Mouse (Mus musculus) intestine, embryonic 15.5 days (tissue): ENCODE results near the gene Gpatch1. TPM values are rescaled to one million over a fixed set of nuclear protein-coding genes. Genes with fewer than 3 reads are reported as not detected.

Experiments used
- ATAC-seq: fragments of 200-750 bp; cut with Nextera tagmentation; 2 replicates; pipeline ENCODE4 v1.8.0; 2017; ENCODE audit warnings: moderate TSS enrichment, moderate library complexity
- H3K27ac ChIP-seq: fragments of 300-500 bp; sonication (generic); 2 replicates; pipeline ENCODE4 v1.5.1; 2015; ENCODE audit warnings: mild to moderate bottlenecking, inconsistent platforms
- H3K27me3 ChIP-seq: fragments of 300-500 bp; sonication (generic); replicated peaks from 2 replicates; pipeline ENCODE4 v1.6.1; 2015; ENCODE audit warnings: inconsistent platforms
- H3K36me3 ChIP-seq: fragments of 300-500 bp; sonication (generic); 2 replicates; pipeline ENCODE4 v1.6.1; 2015; ENCODE audit warnings: inconsistent platforms
- H3K4me1 ChIP-seq: fragments of 300-500 bp; sonication (generic); replicated peaks from 2 replicates; pipeline ENCODE4 v1.6.1; 2015; ENCODE audit warnings: inconsistent platforms
- H3K4me2 ChIP-seq: fragments of 300-500 bp; sonication (generic); replicated peaks from 2 replicates; pipeline ENCODE4 v1.6.1; 2015; ENCODE audit warnings: mild to moderate bottlenecking, inconsistent platforms
- H3K4me3 ChIP-seq: fragments of 300-500 bp; sonication (generic); replicated peaks from 2 replicates; pipeline ENCODE4 v1.5.1; 2015; ENCODE audit warnings: inconsistent platforms
- H3K9ac ChIP-seq: fragments of 300-500 bp; sonication (generic); 2 replicates; pipeline ENCODE4 v1.6.1; 2015; ENCODE audit warnings: inconsistent platforms
- H3K9me3 ChIP-seq: fragments of 300-500 bp; sonication (generic); 2 replicates; pipeline ENCODE4 v1.6.1; 2016; ENCODE audit warnings: inconsistent platforms
- WGBS: fragments of 180-500 bp; shearing (Covaris S2); methylation state at CpG from one replicate; pipeline ENCODE4 v1.1.7; 2015; 5-methylcytosine and 5-hydroxymethylcytosine counted together
- polyA plus RNA-seq: library from polyadenylated mRNA; unstranded; fragments of >200 nt; fragmentation: Nextera tagmentation; extraction: Ambion mirVana; gene quantifications from 2 replicates; pipeline ENCODE4 v1.2.1, GENCODE M21; 2015

Gpatch1 gene
- polyA plus RNA-seq, 1 experiment from 2014 or later: 14.8 TPM

DNA sequence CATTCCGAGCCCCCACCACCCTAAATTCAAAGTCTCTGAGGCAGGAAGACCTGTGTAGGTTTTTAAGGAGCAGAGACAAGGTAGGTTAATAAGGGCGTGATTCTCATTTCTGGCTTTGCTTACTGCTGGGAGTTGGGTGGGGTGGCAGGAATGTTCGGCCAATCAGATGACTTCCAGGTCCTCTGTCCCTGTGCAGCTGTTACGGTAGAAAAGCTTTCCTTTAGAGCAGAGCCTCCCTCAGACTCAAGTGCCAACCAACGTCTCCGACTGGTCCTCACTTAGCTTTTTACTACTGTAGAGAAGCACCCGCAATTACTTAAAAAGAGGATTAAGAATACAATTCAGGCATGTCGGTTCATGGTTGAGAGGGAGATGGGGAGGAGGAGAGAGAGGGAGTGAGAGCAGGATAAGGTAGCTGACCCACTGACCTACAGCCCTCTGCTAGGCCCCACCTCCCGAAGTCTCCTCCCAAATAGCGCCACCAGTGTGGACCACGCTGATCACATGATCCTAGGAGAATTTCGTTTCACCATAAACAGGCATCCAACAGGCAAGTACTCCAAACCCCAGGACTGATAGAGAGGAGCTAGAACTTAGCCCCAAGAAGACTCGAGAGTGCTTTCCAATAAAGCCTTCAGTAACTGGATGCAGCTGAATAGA, 85.3 kb downstream of the Gpatch1 start:
- no peak for ATAC-seq
- H3K4me1 ChIP-seq: peaks cover 7% of the 10 kb centered on the region
- H3K9ac ChIP-seq: no peak overlapping the region
- H3K4me2 ChIP-seq: no peak overlapping the region
- 35% methylated on average over 13 of the region's 13 CpGs for WGBS
- H3K9me3 ChIP-seq: no peaks in the 10 kb centered on the region
- no peaks in the 10 kb centered on the region for H3K27me3 ChIP-seq
- H3K4me3 ChIP-seq: no peak overlapping the region
- no peaks in the 10 kb centered on the region for H3K36me3 ChIP-seq
- no peak overlapping the region for H3K27ac ChIP-seq

DNA sequence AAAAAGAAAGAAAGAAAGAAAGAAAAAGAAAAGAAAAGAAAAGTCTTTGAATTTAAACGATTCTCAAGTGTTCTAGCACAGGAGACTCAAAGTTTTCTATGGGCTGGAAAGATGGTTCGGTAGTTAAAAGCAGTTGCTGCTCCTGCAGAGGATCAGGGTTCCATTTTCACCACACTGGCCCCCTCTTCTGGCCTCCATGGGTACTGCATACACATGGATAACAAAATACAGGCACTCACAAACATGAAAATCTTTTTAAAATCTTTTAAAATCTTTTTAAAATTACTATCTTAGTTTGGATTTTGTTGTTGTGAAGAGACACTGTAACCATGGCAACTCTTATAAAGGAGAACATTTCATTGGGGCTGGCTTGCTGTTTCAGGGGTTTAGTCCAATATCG, 87.9 kb downstream of the Gpatch1 start:
- H3K9me3 ChIP-seq: no peaks in the 10 kb centered on the region
- no peaks in the 10 kb centered on the region for H3K36me3 ChIP-seq
- H3K27me3 ChIP-seq: no peaks in the 10 kb centered on the region
- no peak overlapping the region for H3K9ac ChIP-seq
- no peak overlapping the region for H3K4me2 ChIP-seq
- no peak for ATAC-seq
- peaks cover 5% of the 10 kb centered on the region; the same call in 1 of the 2 replicates for H3K4me1 ChIP-seq
- H3K4me3 ChIP-seq: no peak overlapping the region
- H3K27ac ChIP-seq: no peak overlapping the region
- 68% methylated on average over 3 of the region's 3 CpGs for WGBS

Other genes starting within 250 kb of the Gpatch1 start
- gene Cebpa, start 199.1 kb downstream of the Gpatch1 start, polyA plus RNA-seq: 13.9 and 14.1 TPM in 2 replicates
- 1.6 and 1.7 TPM in 2 replicates for gene Slc7a10, start 132.1 kb downstream of the Gpatch1 start, polyA plus RNA-seq
- 4.0 and 5.1 TPM in 2 replicates for gene Lrp3, start 102.9 kb downstream of the Gpatch1 start, polyA plus RNA-seq
- 73.2 and 74.7 TPM in 2 replicates for gene Rhpn2, start 15.7 kb upstream of the Gpatch1 start, polyA plus RNA-seq
- gene Faap24, start 78.4 kb upstream of the Gpatch1 start, polyA plus RNA-seq: 22.0 and 22.7 TPM in 2 replicates
- 43.2 and 45.8 TPM in 2 replicates for gene Cep89, start 78.6 kb upstream of the Gpatch1 start, polyA plus RNA-seq
- 65.1 and 69.8 TPM in 2 replicates for gene Slc7a9, start 130.4 kb upstream of the Gpatch1 start, polyA plus RNA-seq
- gene Tdrd12, start 219.3 kb upstream of the Gpatch1 start, polyA plus RNA-seq: 0.57 and 1.2 TPM in 2 replicates
- 122 and 129 TPM in 2 replicates for gene Nudt19, start 237.9 kb upstream of the Gpatch1 start, polyA plus RNA-seq